Mouse (Mus musculus): Measurements from ENCODE around the gene Nova2. TPM values are rescaled to one million over a fixed set of nuclear protein-coding genes. Genes with fewer than 3 reads are reported as not detected.

Nova2 gene
- polyA plus RNA-seq, 1 experiment from 2014 or later = 10.0 TPM

GRCm38 (mm10) chr7:18998835-18999234 lies 73.1 kb downstream of the Nova2 start:
- Histone ChIP-seq H3K4me2 (ENCODE audit: low read depth) (no peak overlapping the region), H3K4me1 (ENCODE audit: control insufficient read depth, insufficient read depth, low read length) (0 out of 2 replicates have a peak, but pooled peaks cover 4% of the 10 kb centered on the region), H3K27me3 (ENCODE audit: control insufficient read depth, insufficient read depth, low read length) (no peaks in the 10 kb centered on the region; the same call in 1 of the 2 replicates), H3K9me3 (ENCODE audit: control insufficient read depth, low read length) (no peaks in the 10 kb centered on the region), H3K27ac (ENCODE audit: low read depth, low read length) (0 out of 2 replicates have a peak overlapping the region, but pooled peaks have one; percentile 14), H3K36me3 (ENCODE audit: control insufficient read depth, insufficient read depth, low read length) (no peaks in the 10 kb centered on the region), H3K4me3 (ENCODE audit: low read depth, low read length) (no peak overlapping the region; the same call in 1 of the 2 replicates), H3K9ac (ENCODE audit: low read length) (no peak overlapping the region)
- no peak for ATAC-seq (ENCODE audit: insufficient read depth, low FRiP score, low TSS enrichment)
- DNase-seq (ENCODE audit: low spot score) = no peak
- 47% methylated on average over 9 of the region's 9 CpGs for WGBS

GRCm38 (mm10) chr7:19000421-19000820 lies 74.7 kb downstream of the Nova2 start:
- Histone ChIP-seq H3K36me3 (ENCODE audit: control insufficient read depth, insufficient read depth, low read length) (peaks cover 1% of the 10 kb centered on the region; the same call in 1 of the 2 replicates), H3K4me3 (ENCODE audit: low read depth, low read length) (peak overlapping the region; percentile 34), H3K9ac (ENCODE audit: low read length) (peak overlapping the region; percentile 54), H3K9me3 (ENCODE audit: control insufficient read depth, low read length) (no peaks in the 10 kb centered on the region), H3K27me3 (ENCODE audit: control insufficient read depth, insufficient read depth, low read length) (no peaks in the 10 kb centered on the region), H3K4me1 (ENCODE audit: control insufficient read depth, insufficient read depth, low read length) (peaks cover 13% of the 10 kb centered on the region), H3K4me2 (ENCODE audit: low read depth) (peak overlapping the region; percentile 47), H3K27ac (ENCODE audit: low read depth, low read length) (0 out of 2 replicates have a peak overlapping the region, but pooled peaks have one; percentile 35)
- WGBS = 49% methylated on average over 10 of the region's 10 CpGs
- ATAC-seq (ENCODE audit: insufficient read depth, low FRiP score, low TSS enrichment) (no peak), DNase-seq (ENCODE audit: low spot score) (no peak)

GRCm38 (mm10) chr7:19001066-19001806 lies 75.5 kb downstream of the Nova2 start:
- 30% methylated on average over 18 of the region's 18 CpGs for WGBS
- no peak overlapping the region for H3K27ac ChIP-seq (ENCODE audit: low read depth, low read length)
- H3K4me1 ChIP-seq (ENCODE audit: control insufficient read depth, insufficient read depth, low read length) = peaks cover 21% of the 10 kb centered on the region
- DNase-seq (ENCODE audit: low spot score) = peak; percentile 56
- peak overlapping the region; percentile 54 for H3K9ac ChIP-seq (ENCODE audit: low read length)
- peak overlapping the region; percentile 47 for H3K4me2 ChIP-seq (ENCODE audit: low read depth)
- peaks cover 5% of the 10 kb centered on the region; the same call in 1 of the 2 replicates for H3K36me3 ChIP-seq (ENCODE audit: control insufficient read depth, insufficient read depth, low read length)
- no peaks in the 10 kb centered on the region for H3K27me3 ChIP-seq (ENCODE audit: control insufficient read depth, insufficient read depth, low read length)
- peak overlapping the region; percentile 34 for H3K4me3 ChIP-seq (ENCODE audit: low read depth, low read length)
- no peaks in the 10 kb centered on the region for H3K9me3 ChIP-seq (ENCODE audit: control insufficient read depth, low read length)
- ATAC-seq (ENCODE audit: insufficient read depth, low FRiP score, low TSS enrichment) = no peak

GRCm38 (mm10) chr7:19001807-19002085 lies 76.1 kb downstream of the Nova2 start:
- no peak overlapping the region for H3K4me2 ChIP-seq (ENCODE audit: low read depth)
- no peaks in the 10 kb centered on the region for H3K27me3 ChIP-seq (ENCODE audit: control insufficient read depth, insufficient read depth, low read length)
- H3K9me3 ChIP-seq (ENCODE audit: control insufficient read depth, low read length) = no peaks in the 10 kb centered on the region
- H3K36me3 ChIP-seq (ENCODE audit: control insufficient read depth, insufficient read depth, low read length) = peaks cover 6% of the 10 kb centered on the region; the same call in 1 of the 2 replicates
- H3K27ac ChIP-seq (ENCODE audit: low read depth, low read length) = no peak overlapping the region
- peaks cover 23% of the 10 kb centered on the region for H3K4me1 ChIP-seq (ENCODE audit: control insufficient read depth, insufficient read depth, low read length)
- DNase-seq (ENCODE audit: low spot score) (no peak), ATAC-seq (ENCODE audit: insufficient read depth, low FRiP score, low TSS enrichment) (no peak)
- 56% methylated on average over 3 of the region's 3 CpGs for WGBS
- no peak overlapping the region for H3K4me3 ChIP-seq (ENCODE audit: low read depth, low read length)
- H3K9ac ChIP-seq (ENCODE audit: low read length) = no peak overlapping the region

GRCm38 (mm10) chr7:19002115-19002514 lies 76.4 kb downstream of the Nova2 start:
- H3K9ac ChIP-seq (ENCODE audit: low read length) = peak overlapping the region; percentile 65
- H3K4me2 ChIP-seq (ENCODE audit: low read depth) = peak overlapping the region; percentile 53
- H3K36me3 ChIP-seq (ENCODE audit: control insufficient read depth, insufficient read depth, low read length) = peaks cover 9% of the 10 kb centered on the region; the same call in 1 of the 2 replicates
- H3K27me3 ChIP-seq (ENCODE audit: control insufficient read depth, insufficient read depth, low read length) = no peaks in the 10 kb centered on the region
- ATAC-seq (ENCODE audit: insufficient read depth, low FRiP score, low TSS enrichment) (no peak), DNase-seq (ENCODE audit: low spot score) (no peak)
- no peaks in the 10 kb centered on the region for H3K9me3 ChIP-seq (ENCODE audit: control insufficient read depth, low read length)
- no peak overlapping the region for H3K27ac ChIP-seq (ENCODE audit: low read depth, low read length)
- H3K4me3 ChIP-seq (ENCODE audit: low read depth, low read length) = peak overlapping the region; percentile 31; the same call in 1 of the 2 replicates
- H3K4me1 ChIP-seq (ENCODE audit: control insufficient read depth, insufficient read depth, low read length) = peaks cover 26% of the 10 kb centered on the region
- WGBS = 48% methylated on average over 4 of the region's 4 CpGs

GRCm38 (mm10) chr7:19002848-19003498 lies 77.3 kb downstream of the Nova2 start:
- Histone ChIP-seq H3K4me2 (ENCODE audit: low read depth) (peak overlapping the region; percentile 53), H3K9me3 (ENCODE audit: control insufficient read depth, low read length) (no peaks in the 10 kb centered on the region), H3K9ac (ENCODE audit: low read length) (peak overlapping the region; percentile 65), H3K27me3 (ENCODE audit: control insufficient read depth, insufficient read depth, low read length) (no peaks in the 10 kb centered on the region), H3K4me1 (ENCODE audit: control insufficient read depth, insufficient read depth, low read length) (peaks cover 26% of the 10 kb centered on the region), H3K4me3 (ENCODE audit: low read depth, low read length) (peak overlapping the region; percentile 31), H3K27ac (ENCODE audit: low read depth, low read length) (no peak overlapping the region), H3K36me3 (ENCODE audit: control insufficient read depth, insufficient read depth, low read length) (peaks cover 9% of the 10 kb centered on the region; the same call in 1 of the 2 replicates)
- 5% methylated on average over 17 of the region's 17 CpGs for WGBS
- ATAC-seq (ENCODE audit: insufficient read depth, low FRiP score, low TSS enrichment) (peak; percentile 50), DNase-seq (ENCODE audit: low spot score) (peak; percentile 77)

- WGBS = under 1% methylated on average over 74 of the region's 90 CpGs
- H3K9me3 ChIP-seq (ENCODE audit: control insufficient read depth, low read length) = no peaks in the 10 kb centered on the region
- H3K27me3 ChIP-seq (ENCODE audit: control insufficient read depth, insufficient read depth, low read length) = no peaks in the 10 kb centered on the region
- H3K27ac ChIP-seq (ENCODE audit: low read depth, low read length) = peak within 1 kb of the TSS; percentile 76
- peak within 1 kb of the TSS; percentile 99 for H3K4me2 ChIP-seq (ENCODE audit: low read depth)
- DNase-seq (ENCODE audit: low spot score) = peak; percentile 95
- H3K4me1 ChIP-seq (ENCODE audit: control insufficient read depth, insufficient read depth, low read length) = peaks cover 26% of the 10 kb centered on the region
- H3K4me3 ChIP-seq (ENCODE audit: low read depth, low read length) = peak within 1 kb of the TSS; percentile 95
- H3K36me3 ChIP-seq (ENCODE audit: control insufficient read depth, insufficient read depth, low read length) = peaks cover 9% of the 10 kb centered on the region; the same call in 1 of the 2 replicates
- peak within 1 kb of the TSS; percentile 86 for H3K9ac ChIP-seq (ENCODE audit: low read length)
- peak; percentile 58 for ATAC-seq (ENCODE audit: insufficient read depth, low FRiP score, low TSS enrichment)
Measured at GRCm38 (mm10) chr7:19003902-19004630, 78.4 kb downstream of the Nova2 start, which contains the start of gene Irf2bp1. Irf2bp1 (plus strand) TSS chr7:19004044.

GRCm38 (mm10) chr7:19004631-19005079 lies 79.0 kb downstream of the Nova2 start:
- H3K27me3 ChIP-seq (ENCODE audit: control insufficient read depth, insufficient read depth, low read length) = no peaks in the 10 kb centered on the region
- peaks cover 9% of the 10 kb centered on the region; the same call in 1 of the 2 replicates for H3K36me3 ChIP-seq (ENCODE audit: control insufficient read depth, insufficient read depth, low read length)
- 6% methylated on average over 29 of the region's 34 CpGs for WGBS
- H3K4me3 ChIP-seq (ENCODE audit: low read depth, low read length) = peak overlapping the region; percentile 95
- H3K4me1 ChIP-seq (ENCODE audit: control insufficient read depth, insufficient read depth, low read length) = peaks cover 26% of the 10 kb centered on the region
- no peaks in the 10 kb centered on the region for H3K9me3 ChIP-seq (ENCODE audit: control insufficient read depth, low read length)
- H3K27ac ChIP-seq (ENCODE audit: low read depth, low read length) = peak overlapping the region; percentile 76; the same call in 1 of the 2 replicates
- DNase-seq (ENCODE audit: low spot score) = no peak
- peak overlapping the region; percentile 86 for H3K9ac ChIP-seq (ENCODE audit: low read length)
- ATAC-seq (ENCODE audit: insufficient read depth, low FRiP score, low TSS enrichment) = no peak
- peak overlapping the region; percentile 99 for H3K4me2 ChIP-seq (ENCODE audit: low read depth)
